Mouse (Mus musculus): Measurements from ENCODE around the gene Dek.

Dek gene

DNA sequence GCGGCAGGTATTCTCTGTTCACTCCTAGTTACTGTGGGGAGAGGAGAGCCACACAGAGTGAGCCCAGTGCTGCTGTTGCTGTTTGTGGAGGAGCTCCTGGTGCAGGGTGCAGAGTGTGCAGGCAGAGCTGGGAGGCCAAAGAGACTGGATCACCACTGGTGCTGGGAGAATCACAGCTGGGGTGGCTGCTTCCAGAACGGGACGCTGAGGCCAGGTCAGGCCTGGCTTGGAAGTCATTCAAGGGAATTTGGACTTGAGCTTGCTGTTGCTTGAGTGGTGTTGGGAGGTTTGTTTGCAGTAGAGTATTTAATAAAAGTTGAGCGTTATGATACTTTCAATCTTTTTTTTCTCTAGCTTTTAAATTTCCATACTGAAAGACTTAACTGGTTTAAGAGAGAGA, 58.0 kb downstream of the Dek start:
- DNase-seq: no peak

DNA sequence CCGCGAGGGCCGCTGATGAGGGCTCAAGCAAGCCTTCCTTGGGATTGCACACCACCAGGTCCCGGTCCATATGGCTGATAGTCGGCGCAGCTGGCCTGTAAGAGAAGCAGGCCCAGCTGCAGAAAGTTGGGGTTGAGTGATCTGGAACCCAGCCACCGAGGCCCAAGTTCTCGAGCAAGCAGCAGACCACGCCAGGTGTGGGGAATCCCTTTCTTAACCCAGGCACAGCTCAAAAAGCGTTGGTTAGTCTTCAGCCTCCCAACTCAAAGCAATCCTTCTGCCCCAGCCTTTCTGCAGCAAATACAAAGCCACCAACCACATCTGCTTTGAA, 61.4 kb downstream of the Dek start, which contains the start of gene Tpmt:
TSS of gene Tpmt (minus strand) at position 121 of the 331 bp plus-strand sequence.
- DNase-seq: no peak

DNA sequence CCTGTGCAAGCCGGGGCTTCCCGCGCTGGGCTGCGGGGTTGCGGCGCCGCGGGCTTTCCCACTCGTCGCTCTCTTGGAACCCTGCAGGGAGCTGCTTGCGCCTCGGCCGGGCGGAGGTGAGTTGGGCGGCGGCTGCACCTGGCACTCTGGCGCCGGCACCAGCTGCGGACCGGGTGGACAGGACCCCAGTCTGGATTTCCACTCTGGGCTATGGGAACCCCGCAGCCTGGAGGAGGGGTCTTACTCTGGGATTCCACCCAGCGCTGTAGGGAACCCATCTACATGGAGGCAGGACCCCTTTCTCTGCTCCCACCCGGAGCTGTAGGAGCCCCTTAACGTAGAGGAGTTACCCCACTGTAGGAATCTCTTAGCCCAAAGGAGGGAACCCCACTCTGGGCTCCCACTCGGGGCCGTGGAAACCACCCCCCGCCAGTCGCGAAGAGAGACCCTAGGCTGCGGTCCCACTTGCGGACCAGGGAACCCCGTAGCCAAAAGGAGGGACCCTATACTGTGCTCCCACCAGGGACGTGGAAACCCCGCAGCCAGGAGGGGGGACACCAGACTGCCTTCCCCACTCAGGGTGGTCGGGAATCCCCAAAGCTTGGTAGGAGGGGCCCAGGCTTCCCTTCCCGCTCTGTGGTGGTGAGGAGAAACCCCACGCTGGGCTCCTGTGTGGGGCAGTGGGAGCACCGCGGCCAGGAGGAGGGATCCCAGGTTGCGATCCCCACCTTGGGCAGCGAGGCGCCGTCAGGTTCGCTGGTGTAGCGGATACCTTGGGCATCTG, 62.0 kb downstream of the Dek start:
- peak; percentile 60 for DNase-seq

DNA sequence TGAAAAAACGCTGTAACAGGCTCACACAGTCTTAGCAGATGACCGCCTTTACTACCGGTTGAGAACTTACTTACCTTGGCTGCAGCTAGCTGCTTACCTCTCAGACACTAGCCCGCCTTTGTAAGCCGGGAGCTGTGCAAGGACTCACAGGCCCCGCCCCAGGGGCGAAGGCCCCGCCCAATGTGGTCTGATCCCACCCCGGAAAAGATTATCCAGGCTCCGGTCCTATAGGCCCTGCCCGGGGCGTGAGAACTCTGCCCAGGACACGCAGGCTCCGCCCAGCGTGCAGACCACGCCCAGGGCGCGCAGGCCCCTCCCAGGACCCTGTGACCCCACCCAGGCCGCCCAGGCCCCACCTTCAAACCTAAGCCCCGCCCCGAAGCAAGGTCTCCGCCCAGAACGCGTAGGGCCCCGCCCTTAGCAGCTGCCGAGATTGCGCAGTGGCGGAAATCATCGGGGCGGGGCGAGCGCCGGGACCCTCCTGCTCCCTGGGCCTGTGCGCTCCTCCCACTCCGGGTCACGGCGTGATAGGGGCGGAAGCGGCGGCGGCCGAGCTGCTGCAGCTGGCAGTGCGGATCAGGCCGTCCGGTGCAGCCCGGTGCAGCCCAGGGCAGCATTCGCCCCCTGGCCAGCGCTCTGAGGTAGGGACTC, 62.8 kb downstream of the Dek start, which contains the start of gene Kdm1b:
TSS of gene Kdm1b (plus strand) at position 470 of the 651 bp plus-strand sequence.
- peak; percentile 98 for DNase-seq

DNA sequence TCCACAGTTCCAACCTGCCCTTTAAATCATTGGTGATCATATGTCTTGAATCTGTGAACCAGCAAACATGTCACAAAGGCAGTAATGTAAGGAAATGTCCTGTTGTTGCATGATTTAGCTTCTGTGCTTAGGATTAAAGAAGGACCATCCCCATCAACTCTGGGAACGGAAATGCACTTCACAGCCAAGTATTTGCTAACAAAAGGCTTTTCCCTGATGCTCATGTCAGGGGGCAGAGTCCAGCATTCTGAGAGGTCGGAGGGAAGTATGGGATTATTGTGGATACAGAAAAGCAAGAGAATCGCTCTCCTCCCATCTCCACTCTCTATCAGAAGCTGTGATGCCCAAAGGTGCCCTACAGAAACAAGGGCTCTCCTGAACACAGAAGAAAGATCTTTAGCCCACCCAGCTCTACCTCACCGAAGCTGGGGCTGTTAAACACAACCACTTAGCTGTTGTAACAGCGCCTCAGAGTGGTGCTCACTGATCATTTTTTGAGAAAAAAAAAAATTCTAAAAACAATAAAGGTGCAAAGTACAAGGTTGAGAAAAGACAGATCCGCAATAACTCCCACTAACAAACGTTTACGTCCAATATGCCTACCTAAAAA, 63.9 kb downstream of the Dek start:
- peak; percentile 44 for DNase-seq

DNA sequence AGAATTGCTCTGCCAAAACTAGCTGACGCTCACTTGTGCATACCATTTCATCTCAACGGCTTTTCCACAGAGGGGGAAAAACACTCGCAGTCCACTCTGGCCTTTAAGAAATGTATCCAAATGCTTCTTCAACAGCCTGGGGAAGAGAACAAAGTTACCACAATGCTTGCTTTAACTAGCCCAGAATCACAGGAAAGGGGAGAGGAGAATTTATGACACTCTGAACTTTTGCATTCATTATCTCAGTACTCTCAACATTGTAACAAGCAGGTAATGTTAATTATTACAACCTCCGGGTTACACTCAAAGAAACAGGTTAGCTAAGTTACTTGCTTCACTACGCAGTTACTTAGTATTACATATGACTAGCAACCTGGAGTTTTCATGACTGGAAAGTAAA, 65.9 kb downstream of the Dek start:
- DNase-seq: no peak

DNA sequence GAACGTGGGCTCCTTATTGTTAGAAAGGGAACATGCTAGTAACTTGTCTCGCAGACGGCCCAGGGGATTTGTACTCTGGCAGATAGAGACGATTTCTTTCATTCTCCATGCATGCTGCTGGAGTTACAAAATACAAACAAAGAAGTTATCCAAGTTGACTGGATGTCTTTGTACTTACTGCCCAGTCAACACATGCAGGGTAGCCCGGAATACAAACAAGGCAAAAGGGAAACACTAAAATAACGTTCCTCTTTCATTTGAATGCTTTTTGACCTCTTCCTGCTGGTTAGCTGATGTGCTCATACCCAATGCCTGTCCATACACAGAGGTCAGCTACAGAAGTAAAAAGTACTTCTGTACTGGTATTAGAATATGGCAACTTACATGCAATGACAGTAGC, 68.1 kb downstream of the Dek start:
- no peak for DNase-seq

All from cerebellum, adult 9-10 months (tissue).